Mouse (Mus musculus) hindbrain, postnatal 0 days (tissue): ENCODE results near the gene Csrnp2. TPM values are rescaled to one million over a fixed set of nuclear protein-coding genes. Genes with fewer than 3 reads are reported as not detected.
"Not testable (repeated sequence)": the region's sequence is repeated elsewhere in the genome, so short reads cannot be mapped to it uniquely, and the experiment has no call there.

ENCODE experiments used
- ATAC-seq: fragments of 200-750 bp; cut with Nextera tagmentation; 2 replicates; pipeline ENCODE4 v1.8.0; 2017; ENCODE audit warnings: mild to moderate bottlenecking, moderate TSS enrichment, moderate library complexity
- DNase-seq: peaks from one replicate; pipeline ENCODE4 v3.0.0-alpha.2; 2015; ENCODE audit warnings: low spot score
- H3K27ac ChIP-seq: fragments of 300-500 bp; sonication (generic); 2 replicates; pipeline ENCODE4 v1.5.1; 2014; ENCODE audit warnings: mild to moderate bottlenecking
- H3K27me3 ChIP-seq: fragments of 300-500 bp; sonication (generic); 2 replicates; pipeline ENCODE4 v1.6.1; 2014; ENCODE audit warnings: low read length, mixed read lengths; ENCODE audit not compliant: insufficient read depth
- H3K36me3 ChIP-seq: fragments of 300-500 bp; sonication (generic); 2 replicates; pipeline ENCODE4 v1.6.1; 2014; ENCODE audit warnings: low read length, mixed read lengths; ENCODE audit not compliant: insufficient read depth
- H3K4me1 ChIP-seq: fragments of 300-500 bp; sonication (generic); 2 replicates; pipeline ENCODE4 v1.6.1; 2014; ENCODE audit warnings: antibody characterized with exemption, low read length, mixed read lengths; ENCODE audit not compliant: insufficient read depth
- H3K4me2 ChIP-seq: fragments of 300-500 bp; sonication (generic); 2 replicates; pipeline ENCODE4 v1.6.1; 2014; ENCODE audit warnings: low read depth, mild to moderate bottlenecking, low read length, moderate library complexity, mixed read lengths
- H3K4me3 ChIP-seq: fragments of 300-500 bp; sonication (generic); 2 replicates; pipeline ENCODE4 v1.5.1; 2014; ENCODE audit warnings: low read length
- H3K9ac ChIP-seq: fragments of 300-500 bp; sonication (generic); replicated peaks from 2 replicates; pipeline ENCODE4 v1.6.1; 2014; ENCODE audit warnings: mild to moderate bottlenecking, low read length, moderate library complexity, mixed read lengths
- H3K9me3 ChIP-seq: fragments of 300-500 bp; sonication (generic); 2 replicates; pipeline ENCODE4 v1.6.1; 2016; ENCODE audit warnings: low read length, mixed read lengths
- CTCF ChIP-seq: IDR thresholded peaks from 2 replicates; pipeline ENCODE4 v1.5.1; 2016; ENCODE audit warnings: antibody characterized with exemption, control low read depth, low read depth
- WGBS: fragments of 180-500 bp; shearing (Covaris S2); extraction: QIAGEN DNeasy Blood & Tissue Kit; methylation state at CpG from one replicate; pipeline ENCODE4 v1.1.7; 2014; 5-methylcytosine and 5-hydroxymethylcytosine counted together
- polyA plus RNA-seq: library from polyadenylated mRNA; unstranded; fragments of >200 nt; fragmentation: Nextera tagmentation; extraction: Ambion mirVana; gene quantifications from 2 replicates; pipeline ENCODE4 v1.2.1, GENCODE M21; 2015
- total RNA-seq: library from RNA; depleted of rRNA; stranded (reverse); fragments of >200 nt; gene quantifications from 2 replicates; pipeline ENCODE4 v1.2.3, GENCODE M21; 2014

Csrnp2 gene
- total and polyA plus RNA-seq, 2 experiments from 2014 or later, result 29.9 to 53.9 TPM

GRCm38 (mm10) chr15:100527900-100528299 is 32.6 kb upstream of the Csrnp2 start:
- Histone ChIP-seq H3K27ac (no peak overlapping the region), H3K4me2 (no peak overlapping the region), H3K9ac (no peak overlapping the region), H3K4me1 (no peaks in the 10 kb centered on the region), H3K9me3 (no peaks in the 10 kb centered on the region), H3K4me3 (no peak overlapping the region), H3K27me3 (no peaks in the 10 kb centered on the region), H3K36me3 (no peaks in the 10 kb centered on the region)
- no peak for TF ChIP-seq CTCF
- no peak for ATAC-seq
- DNase-seq, result no peak
- 80% methylated on average over 5 of the region's 5 CpGs for WGBS

DNA sequence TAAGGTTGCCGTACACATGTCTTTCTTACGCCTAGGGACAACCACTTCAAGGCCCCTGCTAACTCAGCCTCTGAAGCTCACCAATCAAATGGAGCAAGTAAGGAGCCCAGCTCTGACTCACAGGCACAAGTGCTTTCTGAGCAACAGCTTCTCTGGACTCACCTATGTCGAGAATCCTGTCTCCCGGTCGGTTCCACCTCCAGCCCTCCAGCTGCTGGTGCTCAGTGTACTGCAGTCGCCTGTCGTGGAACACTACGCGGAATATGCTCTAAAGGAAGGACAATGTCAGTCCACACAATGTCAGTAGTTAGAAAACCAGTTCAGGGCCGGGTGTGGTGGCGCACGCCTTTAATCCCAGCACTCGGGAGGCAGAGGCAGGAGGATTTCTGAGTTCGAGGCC is 30.1 kb upstream of the Csrnp2 start:
- no peak overlapping the region for H3K9ac ChIP-seq
- peaks cover 8% of the 10 kb centered on the region; the same call in 1 of the 2 replicates for H3K36me3 ChIP-seq
- H3K4me2 ChIP-seq, result no peak overlapping the region
- no peak for TF ChIP-seq CTCF
- H3K4me1 ChIP-seq, result no peaks in the 10 kb centered on the region
- DNase-seq (no peak), ATAC-seq (no peak)
- WGBS, result 98% methylated on average over 14 of the region's 14 CpGs
- H3K27me3 ChIP-seq, result no peaks in the 10 kb centered on the region
- no peaks in the 10 kb centered on the region for H3K9me3 ChIP-seq
- no peak overlapping the region for H3K27ac ChIP-seq
- no peak overlapping the region for H3K4me3 ChIP-seq

- H3K27me3 ChIP-seq, result no peaks in the 10 kb centered on the region
- no peak for DNase-seq
- H3K36me3 ChIP-seq, result peaks cover 32% of the 10 kb centered on the region; the same call in 1 of the 2 replicates
- H3K27ac ChIP-seq, result no peak overlapping the region
- no peaks in the 10 kb centered on the region for H3K4me1 ChIP-seq
- no peaks in the 10 kb centered on the region for H3K9me3 ChIP-seq
- no peak for TF ChIP-seq CTCF
- H3K9ac ChIP-seq, result no peak overlapping the region
- H3K4me3 ChIP-seq, result no peak overlapping the region
- 96% methylated on average over 14 of the region's 14 CpGs for WGBS
- no peak for ATAC-seq
- H3K4me2 ChIP-seq, result no peak overlapping the region
Observed at GRCm38 (mm10) chr15:100520306-100520705, 25.0 kb upstream of the Csrnp2 start.

DNA sequence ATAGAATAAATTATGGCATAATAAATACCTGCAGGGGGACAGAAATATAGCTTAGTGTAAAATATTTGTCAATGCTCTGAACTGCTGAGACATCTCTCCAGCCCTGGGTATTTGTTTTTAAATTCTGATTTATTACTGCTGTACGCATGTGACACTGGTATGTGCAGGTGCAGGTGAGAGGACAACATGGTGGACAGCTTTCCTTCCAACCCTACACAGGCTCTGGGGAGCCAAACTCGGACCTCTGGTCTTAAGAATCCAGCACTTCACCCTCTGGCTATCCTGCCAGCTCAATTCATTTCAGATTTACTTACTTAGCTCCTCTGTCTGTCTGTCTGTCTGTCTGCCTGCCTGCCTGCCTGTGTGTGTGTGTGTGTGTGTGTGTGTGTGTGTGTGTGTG is 19.8 kb upstream of the Csrnp2 start:
- Histone ChIP-seq H3K4me3 (no peak overlapping the region), H3K9me3 (no peaks in the 10 kb centered on the region), H3K9ac (no peak overlapping the region), H3K27ac (no peak overlapping the region), H3K27me3 (no peaks in the 10 kb centered on the region), H3K4me2 (no peak overlapping the region), H3K36me3 (peaks cover 56% of the 10 kb centered on the region), H3K4me1 (no peaks in the 10 kb centered on the region)
- WGBS, result 96% methylated on average over 2 of the region's 2 CpGs
- DNase-seq, result no peak
- TF ChIP-seq CTCF, result no peak
- no peak for ATAC-seq

DNA sequence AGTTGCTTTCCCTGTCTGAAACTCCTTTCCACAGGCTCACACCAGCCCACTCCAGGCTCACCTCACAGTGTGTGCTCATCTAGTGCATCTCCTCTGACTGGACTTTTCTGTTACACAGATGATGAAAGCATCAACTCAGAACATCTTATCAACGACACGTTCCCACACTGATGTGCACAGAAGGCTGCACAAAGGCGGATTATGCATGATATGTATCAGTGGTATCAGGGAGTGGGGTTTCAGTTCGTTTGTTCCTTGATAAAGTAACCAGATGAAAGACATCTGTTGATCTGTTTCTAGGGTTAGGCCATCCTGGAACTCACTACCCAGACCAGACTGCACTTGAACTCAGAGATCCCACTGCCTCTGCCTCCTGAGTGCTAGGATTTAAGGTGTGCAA is 18.1 kb upstream of the Csrnp2 start:
- Histone ChIP-seq H3K36me3 (peaks cover 53% of the 10 kb centered on the region), H3K27ac (no peak overlapping the region), H3K4me3 (no peak overlapping the region), H3K4me1 (no peaks in the 10 kb centered on the region), H3K4me2 (no peak overlapping the region), H3K9me3 (no peaks in the 10 kb centered on the region), H3K9ac (no peak overlapping the region), H3K27me3 (no peaks in the 10 kb centered on the region)
- DNase-seq, result no peak
- WGBS, result 96% methylated on average over 4 of the region's 4 CpGs
- no peak for TF ChIP-seq CTCF
- no peak for ATAC-seq

- ATAC-seq (no peak), DNase-seq (no peak)
- no peak overlapping the region for H3K9ac ChIP-seq
- H3K27ac ChIP-seq, result no peak overlapping the region
- H3K27me3 ChIP-seq, result no peaks in the 10 kb centered on the region
- no peaks in the 10 kb centered on the region for H3K9me3 ChIP-seq
- H3K36me3 ChIP-seq, result peaks cover 51% of the 10 kb centered on the region
- no peak for TF ChIP-seq CTCF
- H3K4me1 ChIP-seq, result no peaks in the 10 kb centered on the region
- H3K4me3 ChIP-seq, result no peak overlapping the region
- 95% methylated on average over 11 of the region's 11 CpGs for WGBS
- H3K4me2 ChIP-seq, result no peak overlapping the region
Observed at GRCm38 (mm10) chr15:100510072-100510471, 14.8 kb upstream of the Csrnp2 start.

DNA sequence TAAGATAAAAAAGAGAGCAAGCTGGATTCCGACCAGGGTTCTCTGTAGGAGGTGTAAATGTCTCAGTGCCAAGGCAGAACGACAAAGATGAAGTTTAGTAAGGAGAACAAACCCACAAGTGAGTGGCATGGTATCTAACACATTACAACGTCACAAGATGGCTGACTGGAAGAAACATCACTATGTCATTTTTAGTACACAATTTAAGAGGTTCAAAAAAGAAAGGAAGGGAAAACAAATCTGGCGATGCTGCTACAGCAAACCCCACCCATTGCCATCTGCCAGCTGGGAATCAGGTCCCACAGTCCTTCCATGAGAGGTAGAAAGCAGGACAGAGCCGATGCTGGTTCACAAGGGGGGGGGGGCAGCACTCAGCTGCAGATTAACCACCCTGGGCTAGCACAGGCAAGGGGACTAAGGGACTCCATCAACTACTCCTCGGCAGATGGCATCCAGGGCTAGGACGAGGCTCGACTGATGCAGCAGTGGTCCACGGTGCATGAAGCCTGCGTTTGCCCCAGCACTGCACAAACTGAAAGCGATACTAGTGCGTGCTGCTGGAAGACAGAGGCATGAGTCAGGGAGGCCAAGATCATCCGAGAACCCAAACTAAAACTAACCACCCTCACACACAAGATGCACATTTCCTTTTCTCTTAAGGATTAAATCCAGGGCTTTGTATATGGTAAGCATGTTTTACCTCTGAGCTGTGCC is 13.3 kb upstream of the Csrnp2 start:
- no peak overlapping the region for H3K4me3 ChIP-seq
- peaks cover 53% of the 10 kb centered on the region for H3K36me3 ChIP-seq
- DNase-seq (no peak), ATAC-seq (no peak)
- no peak overlapping the region for H3K27ac ChIP-seq
- H3K27me3 ChIP-seq, result no peaks in the 10 kb centered on the region
- no peaks in the 10 kb centered on the region for H3K9me3 ChIP-seq
- no peak for TF ChIP-seq CTCF
- no peak overlapping the region for H3K9ac ChIP-seq
- WGBS, result 80% methylated on average over 13 of the region's 13 CpGs
- no peak overlapping the region for H3K4me2 ChIP-seq
- H3K4me1 ChIP-seq, result no peaks in the 10 kb centered on the region

GRCm38 (mm10) chr15:100499506-100499905 is 4.2 kb upstream of the Csrnp2 start:
- 89% methylated on average over 8 of the region's 8 CpGs for WGBS
- not testable (repeated sequence) for DNase-seq, H3K27ac ChIP-seq, H3K9ac ChIP-seq, H3K4me3 ChIP-seq, ATAC-seq, H3K4me2 ChIP-seq, H3K9me3 ChIP-seq, H3K27me3 ChIP-seq, H3K4me1 ChIP-seq
- H3K36me3 ChIP-seq, result peaks cover 14% of the 10 kb centered on the region
